In the genomic region with DNA sequence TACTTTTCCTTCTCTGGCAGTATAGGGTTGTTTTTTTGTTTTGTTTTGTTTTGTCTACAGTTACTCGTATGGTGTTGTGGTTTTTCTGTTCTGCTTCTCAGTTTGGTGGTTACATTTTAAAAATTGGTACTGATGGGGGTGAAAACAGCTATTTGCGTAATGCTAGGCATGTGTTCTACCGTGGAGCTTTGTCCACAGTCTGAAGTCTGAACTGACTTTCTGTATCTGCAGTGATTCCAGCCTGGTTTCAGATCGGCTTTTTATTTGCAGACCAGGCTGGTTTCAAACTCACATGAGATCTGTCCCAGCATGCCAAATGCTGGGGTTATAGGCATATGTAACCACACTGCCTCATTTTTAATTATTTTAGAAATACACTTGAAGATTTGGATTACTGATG, we compare ENCODE assay signal across 12 mouse cellular contexts. TPM values are rescaled to one million over a fixed set of nuclear protein-coding genes. Genes with fewer than 3 reads are reported as not detected.
A peak's percentile ranks its signal among the peaks of the same experiment; 100 is the strongest.
DNase-seq lines count a peak whose midpoint lies in the region; ATAC-seq lines count a peak whose summit lies in the region.
"Had no signal": no experiment of that assay in that cellular context is flagged by ENCODE, and none has a peak within 500 bp of the region (broad histone marks: within the 10 kb centered on the region; RNA-seq: fewer than 3 reads in every experiment).

No protein-coding gene starts in this region.

- H3K36me3 ChIP-seq in kidney, embryonic 14.5 days (ENCODE audit: control insufficient read depth, insufficient read depth, low read length): peaks cover 7% of the 10 kb centered on the region; the same call in 1 of the 2 replicates
- peaks cover 4% of the 10 kb centered on the region; the same call in 1 of the 2 replicates for H3K36me3 ChIP-seq in kidney, embryonic 16.5 days (ENCODE audit: insufficient read depth, low read length)
- H3K36me3 ChIP-seq in neural tube, embryonic 13.5 days: peaks cover 33% of the 10 kb centered on the region

- peaks cover 5% of the 10 kb centered on the region; the same call in 1 of the 2 replicates for H3K4me1 ChIP-seq in kidney, embryonic 14.5 days (ENCODE audit: control insufficient read depth, insufficient read depth, low read length)
- 0 out of 2 replicates have a peak, but pooled peaks cover 7% of the 10 kb centered on the region for H3K4me1 ChIP-seq in kidney, embryonic 16.5 days (ENCODE audit: insufficient read depth, low read length)
- peaks cover 21% of the 10 kb centered on the region for H3K4me1 ChIP-seq in neural tube, embryonic 13.5 days (replicated peaks)

- WGBS in kidney, embryonic 14.5 days: 84% methylated on average over 4 of the region's 4 CpGs
- 67% methylated on average over 4 of the region's 4 CpGs for WGBS in kidney, embryonic 16.5 days
- 85% methylated on average over 4 of the region's 4 CpGs for WGBS in neural tube, embryonic 13.5 days

- H3K9ac ChIP-seq in kidney, embryonic 14.5 days (ENCODE audit: low read depth, low read length): 0 out of 2 replicates have a peak overlapping the region, but pooled peaks have one; percentile 1
- no peak overlapping the region for H3K9ac ChIP-seq in kidney, embryonic 16.5 days (replicated peaks; ENCODE audit: low read length)
- H3K9ac ChIP-seq in neural tube, embryonic 13.5 days: peak overlapping the region; percentile 26; the same call in 1 of the 2 replicates

- H3K9me3 ChIP-seq in kidney, embryonic 14.5 days (ENCODE audit: control insufficient read depth, low read length): no peaks in the 10 kb centered on the region
- no peaks in the 10 kb centered on the region for H3K9me3 ChIP-seq in kidney, embryonic 16.5 days (ENCODE audit: low read length)
- H3K9me3 ChIP-seq in neural tube, embryonic 13.5 days: no peaks in the 10 kb centered on the region
- H3K9me3 ChIP-seq: hindbrain, embryonic 15.5 days; kidney, embryonic 15.5 days had no signal

- no peak overlapping the region for H3K4me2 ChIP-seq in kidney, embryonic 14.5 days (replicated peaks; ENCODE audit: low read depth, low read length)
- no peak overlapping the region for H3K4me2 ChIP-seq in kidney, embryonic 16.5 days (replicated peaks; ENCODE audit: low read depth, low read length)
- peak overlapping the region; percentile 7; the same call in 1 of the 2 replicates for H3K4me2 ChIP-seq in neural tube, embryonic 13.5 days

- no peaks in the 10 kb centered on the region for H3K27me3 ChIP-seq in kidney, embryonic 14.5 days (ENCODE audit: control insufficient read depth, insufficient read depth, low read length)
- no peaks in the 10 kb centered on the region for H3K27me3 ChIP-seq in kidney, embryonic 16.5 days (ENCODE audit: insufficient read depth, low read length)
- H3K27me3 ChIP-seq in neural tube, embryonic 13.5 days: no peaks in the 10 kb centered on the region
- H3K27me3 ChIP-seq: hindbrain, embryonic 15.5 days; kidney, embryonic 15.5 days had no signal

- DNase-seq in CD4-positive, CD25-positive, alpha-beta regulatory T cell, adult 2 months (ENCODE audit: low read depth, low spot score): peak; percentile 16
- DNase-seq in neural tube, embryonic 10.5 days (ENCODE audit: extremely low spot score, low spot score): no peak
- peak; percentile 27 for DNase-seq in naive thymus-derived CD4-positive, alpha-beta T cell, adult 2 months (ENCODE audit: low read depth)
- DNase-seq in frontal cortex, postnatal 36 days (ENCODE audit: low spot score in 2 of 2): no peak
- DNase-seq: adrenal gland, postnatal 14 days; retina, postnatal 1 day had no signal

- H3K4me3 ChIP-seq in kidney, embryonic 14.5 days (ENCODE audit: low read length): no peak overlapping the region
- H3K4me3 ChIP-seq in kidney, embryonic 16.5 days (ENCODE audit: low read length): no peak overlapping the region
- no peak overlapping the region for H3K4me3 ChIP-seq in neural tube, embryonic 13.5 days

- H3K27ac ChIP-seq in kidney, embryonic 14.5 days (ENCODE audit: low read depth, low read length): no peak overlapping the region
- no peak overlapping the region for H3K27ac ChIP-seq in kidney, embryonic 16.5 days (ENCODE audit: low read length)
- no peak overlapping the region for H3K27ac ChIP-seq in neural tube, embryonic 13.5 days (replicated peaks)
- H3K27ac ChIP-seq: hindbrain, embryonic 15.5 days had no signal

- no peak for ATAC-seq in CD4-positive, CD25-positive, alpha-beta regulatory T cell, adult 4 months
- no peak for ATAC-seq in kidney, embryonic 14.5 days (ENCODE audit: low FRiP score, low TSS enrichment)
- no peak for ATAC-seq in kidney, embryonic 16.5 days (ENCODE audit: low FRiP score, low TSS enrichment)
- ATAC-seq in neural tube, embryonic 13.5 days (ENCODE audit: low read depth): no peak

RNA-seq across cellular contexts. Expression of a gene that starts 36.3 kb away (rescaled TPM):
- 1 to 10 TPM in 1 of 2 experiments, under 1 TPM in 1; 0.92 to 1.0 TPM for polyA plus RNA-seq in CD4-positive, CD25-positive, alpha-beta regulatory T cell, adult 4 months (2017; shearing (Covaris generic))
- 2.0 and 3.7 TPM in 2 replicates for polyA plus RNA-seq in kidney, embryonic 14.5 days (2014; fragmentation: Nextera tagmentation; extraction: Ambion mirVana)
- 2.0 and 2.3 TPM in 2 replicates for polyA plus RNA-seq in kidney, embryonic 16.5 days (2015; fragmentation: Nextera tagmentation; extraction: Ambion mirVana)
- 2.5 and 2.7 TPM in 2 replicates for polyA plus RNA-seq in neural tube, embryonic 13.5 days (2015; fragmentation: Nextera tagmentation; extraction: Ambion mirVana)

Comparison
In these comparisons a context has a peak if more than half of its experiments do, and no peak if none do; other contexts are left out.
1. DNase-seq: peak in CD4-positive, CD25-positive, alpha-beta regulatory T cell, adult 2 months (single experiment) and naive thymus-derived CD4-positive, alpha-beta T cell, adult 2 months (single experiment); none in neural tube, embryonic 10.5 days (single experiment) and frontal cortex, postnatal 36 days (0 of 2).